Mouse (Mus musculus) limb, embryonic 15.5 days (tissue): Measurements from ENCODE around the gene Efnb1. TPM values are rescaled to one million over a fixed set of nuclear protein-coding genes. Genes with fewer than 3 reads are reported as not detected.
A peak's percentile ranks its signal among the peaks of the same experiment; 100 is the strongest.
"Not testable (repeated sequence)": the region's sequence is repeated elsewhere in the genome, so short reads cannot be mapped to it uniquely, and the experiment has no call there.

Experiments used
- ATAC-seq: fragments of 200-750 bp; cut with Nextera tagmentation; 2 replicates; pipeline ENCODE4 v1.8.0; 2017; ENCODE audit warnings: low read depth, moderate TSS enrichment; ENCODE audit not compliant: insufficient number of reproducible peaks, low FRiP score, low TSS enrichment
- H3K27ac ChIP-seq: fragments of 300-500 bp; sonication (generic); 2 replicates; pipeline ENCODE4 v1.5.1; 2015; ENCODE audit warnings: moderate library complexity, mild to moderate bottlenecking, inconsistent platforms
- H3K27me3 ChIP-seq: fragments of 300-500 bp; sonication (generic); 2 replicates; pipeline ENCODE4 v1.6.1; 2015; ENCODE audit warnings: inconsistent platforms
- H3K36me3 ChIP-seq: fragments of 300-500 bp; sonication (generic); 2 replicates; pipeline ENCODE4 v1.6.1; 2015; ENCODE audit warnings: inconsistent platforms
- H3K4me1 ChIP-seq: fragments of 300-500 bp; sonication (generic); 2 replicates; pipeline ENCODE4 v1.6.1; 2015; ENCODE audit warnings: inconsistent platforms
- H3K4me2 ChIP-seq: fragments of 300-500 bp; sonication (generic); 2 replicates; pipeline ENCODE4 v1.6.1; 2015; ENCODE audit warnings: mild to moderate bottlenecking, inconsistent platforms
- H3K4me3 ChIP-seq: fragments of 300-500 bp; sonication (generic); 2 replicates; pipeline ENCODE4 v1.5.1; 2015; ENCODE audit warnings: mild to moderate bottlenecking, inconsistent platforms
- H3K9ac ChIP-seq: fragments of 300-500 bp; sonication (generic); 2 replicates; pipeline ENCODE4 v1.6.1; 2015; ENCODE audit warnings: inconsistent platforms
- H3K9me3 ChIP-seq: fragments of 300-500 bp; sonication (generic); 2 replicates; pipeline ENCODE4 v1.6.1; 2016; ENCODE audit warnings: inconsistent platforms
- WGBS: fragments of 180-500 bp; shearing (Covaris S2); methylation state at CpG from one replicate; pipeline ENCODE4 v1.1.7; 2015; 5-methylcytosine and 5-hydroxymethylcytosine counted together
- polyA plus RNA-seq: library from polyadenylated mRNA; unstranded; fragments of >200 nt; fragmentation: Nextera tagmentation; extraction: Ambion mirVana; gene quantifications from 2 replicates; pipeline ENCODE4 v1.2.1, GENCODE M21; 2015

Gene Efnb1
- polyA plus RNA-seq: 36.8 and 37.1 TPM in 2 replicates

- no peaks in the 10 kb centered on the region for H3K36me3 ChIP-seq
- peak; percentile 90 for ATAC-seq
- peaks cover 31% of the 10 kb centered on the region for H3K27me3 ChIP-seq
- 26% methylated on average over 35 of the region's 35 CpGs for WGBS
- H3K4me3 ChIP-seq: peak within 1 kb of the TSS; percentile 61
- peak within 1 kb of the TSS; percentile 59 for H3K4me2 ChIP-seq
- H3K4me1 ChIP-seq: peaks cover 11% of the 10 kb centered on the region
- H3K27ac ChIP-seq: peak within 1 kb of the TSS; percentile 82
- H3K9ac ChIP-seq: peak within 1 kb of the TSS; percentile 67
- no peaks in the 10 kb centered on the region for H3K9me3 ChIP-seq
Measured at GRCm38 (mm10) chrX:99135523-99136258, at the start of gene Efnb1. Gene Efnb1, plus strand, starts transcription at chrX:99136130.

- no peaks in the 10 kb centered on the region for H3K4me1 ChIP-seq
- ATAC-seq: no peak
- H3K27me3 ChIP-seq: peaks cover 31% of the 10 kb centered on the region
- no peak overlapping the region for H3K9ac ChIP-seq
- WGBS: 59% methylated on average over 2 of the region's 2 CpGs
- H3K4me2 ChIP-seq: no peak overlapping the region
- no peak overlapping the region for H3K4me3 ChIP-seq
- no peak overlapping the region for H3K27ac ChIP-seq
- H3K36me3 ChIP-seq: no peaks in the 10 kb centered on the region
- H3K9me3 ChIP-seq: no peaks in the 10 kb centered on the region
Measured at GRCm38 (mm10) chrX:99092704-99093103, 43.2 kb upstream of the Efnb1 start.

GRCm38 (mm10) chrX:99111088-99111724 lies 24.7 kb upstream of the Efnb1 start:
- H3K36me3 ChIP-seq, H3K9ac ChIP-seq, ATAC-seq, H3K4me2 ChIP-seq, H3K4me3 ChIP-seq, H3K9me3 ChIP-seq, H3K27ac ChIP-seq, H3K27me3 ChIP-seq, H3K4me1 ChIP-seq: not testable (repeated sequence)
- WGBS: 74% methylated on average over 7 of the region's 10 CpGs

- no peaks in the 10 kb centered on the region for H3K36me3 ChIP-seq
- no peak overlapping the region for H3K27ac ChIP-seq
- H3K4me3 ChIP-seq: no peak overlapping the region
- H3K27me3 ChIP-seq: 0 out of 2 replicates have a peak, but pooled peaks cover 6% of the 10 kb centered on the region
- no peak overlapping the region for H3K4me2 ChIP-seq
- H3K9ac ChIP-seq: no peak overlapping the region
- WGBS: 83% methylated on average over 5 of the region's 5 CpGs
- H3K9me3 ChIP-seq: no peaks in the 10 kb centered on the region
- H3K4me1 ChIP-seq: no peaks in the 10 kb centered on the region
- ATAC-seq: no peak
Measured at GRCm38 (mm10) chrX:99119510-99119909, 16.4 kb upstream of the Efnb1 start.

- ATAC-seq: no peak
- H3K27ac ChIP-seq: no peak overlapping the region
- H3K4me3 ChIP-seq: no peak overlapping the region
- H3K9ac ChIP-seq: no peak overlapping the region
- H3K4me2 ChIP-seq: no peak overlapping the region
- H3K27me3 ChIP-seq: peaks cover 29% of the 10 kb centered on the region
- WGBS: 35% methylated on average over 3 of the region's 3 CpGs
- H3K36me3 ChIP-seq: no peaks in the 10 kb centered on the region
- no peaks in the 10 kb centered on the region; the same call in 1 of the 2 replicates for H3K4me1 ChIP-seq
- H3K9me3 ChIP-seq: no peaks in the 10 kb centered on the region
Measured at GRCm38 (mm10) chrX:99130059-99130458, 5.9 kb upstream of the Efnb1 start.

- no peak for ATAC-seq
Measured at GRCm38 (mm10) chrX:99132573-99132972, 3.4 kb upstream of the Efnb1 start.

GRCm38 (mm10) chrX:99134891-99135290 lies 1.0 kb upstream of the Efnb1 start:
- WGBS: 13% methylated on average over 13 of the region's 14 CpGs
- peak overlapping the region; percentile 61 for H3K4me3 ChIP-seq
- no peak for ATAC-seq
- H3K4me2 ChIP-seq: peak overlapping the region; percentile 59
- H3K27ac ChIP-seq: peak overlapping the region; percentile 82; the same call in 1 of the 2 replicates
- no peaks in the 10 kb centered on the region for H3K9me3 ChIP-seq
- no peaks in the 10 kb centered on the region for H3K36me3 ChIP-seq
- peaks cover 25% of the 10 kb centered on the region for H3K27me3 ChIP-seq
- H3K9ac ChIP-seq: no peak overlapping the region
- peaks cover 5% of the 10 kb centered on the region for H3K4me1 ChIP-seq

More at GRCm38 (mm10) chrX:99132573-99132972, 3.4 kb upstream of the Efnb1 start:
- H3K4me3 ChIP-seq: no peak overlapping the region
- no peak overlapping the region for H3K9ac ChIP-seq
- H3K4me1 ChIP-seq: no peaks in the 10 kb centered on the region; the same call in 1 of the 2 replicates
- H3K9me3 ChIP-seq: no peaks in the 10 kb centered on the region
- H3K4me2 ChIP-seq: no peak overlapping the region
- H3K27me3 ChIP-seq: peaks cover 30% of the 10 kb centered on the region
- H3K36me3 ChIP-seq: no peaks in the 10 kb centered on the region
- WGBS: 69% methylated on average over 6 of the region's 6 CpGs
- H3K27ac ChIP-seq: no peak overlapping the region

GRCm38 (mm10) chrX:99136431-99136966 lies 569 bp downstream of the Efnb1 start:
- Histone ChIP-seq H3K4me2 (peak overlapping the region; percentile 59), H3K4me3 (peak overlapping the region; percentile 61), H3K27ac (peak overlapping the region; percentile 82), H3K9ac (peak overlapping the region; percentile 67), H3K36me3 (no peaks in the 10 kb centered on the region), H3K9me3 (no peaks in the 10 kb centered on the region), H3K27me3 (peaks cover 32% of the 10 kb centered on the region), H3K4me1 (peaks cover 19% of the 10 kb centered on the region)
- ATAC-seq: no peak
- WGBS: 27% methylated on average over 53 of the region's 53 CpGs

- Histone ChIP-seq H3K9me3 (no peaks in the 10 kb centered on the region), H3K4me3 (peak overlapping the region; percentile 61), H3K9ac (peak overlapping the region; percentile 67), H3K4me2 (peak overlapping the region; percentile 59), H3K27ac (peak overlapping the region; percentile 57), H3K36me3 (no peaks in the 10 kb centered on the region), H3K27me3 (peaks cover 27% of the 10 kb centered on the region), H3K4me1 (peaks cover 27% of the 10 kb centered on the region)
- 22% methylated on average over 30 of the region's 31 CpGs for WGBS
- no peak for ATAC-seq
Measured at GRCm38 (mm10) chrX:99137143-99137870, 1.4 kb downstream of the Efnb1 start.

- 25% methylated on average over 9 of the region's 9 CpGs for WGBS
- peaks cover 27% of the 10 kb centered on the region for H3K4me1 ChIP-seq
- H3K4me2 ChIP-seq: peak overlapping the region; percentile 59
- H3K9ac ChIP-seq: peak overlapping the region; percentile 67; the same call in 1 of the 2 replicates
- H3K36me3 ChIP-seq: no peaks in the 10 kb centered on the region
- H3K27me3 ChIP-seq: peaks cover 20% of the 10 kb centered on the region; the same call in 1 of the 2 replicates
- H3K9me3 ChIP-seq: no peaks in the 10 kb centered on the region
- H3K4me3 ChIP-seq: peak overlapping the region; percentile 61
- no peak for ATAC-seq
- H3K27ac ChIP-seq: 0 out of 2 replicates have a peak overlapping the region, but pooled peaks have one; percentile 22
Measured at GRCm38 (mm10) chrX:99137928-99138740, 2.2 kb downstream of the Efnb1 start.

GRCm38 (mm10) chrX:99141079-99141478 lies 5.1 kb downstream of the Efnb1 start:
- Histone ChIP-seq H3K4me1 (peaks cover 31% of the 10 kb centered on the region), H3K4me2 (peak overlapping the region; percentile 59), H3K36me3 (peaks cover 5% of the 10 kb centered on the region; the same call in 1 of the 2 replicates), H3K27ac (no peak overlapping the region), H3K9ac (no peak overlapping the region), H3K9me3 (no peaks in the 10 kb centered on the region), H3K27me3 (peaks cover 11% of the 10 kb centered on the region), H3K4me3 (no peak overlapping the region)
- 60% methylated on average over 8 of the region's 8 CpGs for WGBS
- ATAC-seq: no peak
